Mouse (Mus musculus) ES-E14 (cell line): ENCODE measurements at regions not wholly inside any gene's neighbourhood (a gene's known extent, or its start where the extent isn't known, plus 50 kb on each side); places are given as distances from the start of the nearest gene placed in this dataset.

Experiments used
- MAFK ChIP-seq: IDR thresholded peaks from 2 replicates; pipeline ENCODE4 v1.6.1; 2014; ENCODE audit warnings: mild to moderate bottlenecking, low read depth, low read length, inconsistent platforms; ENCODE audit not compliant: insufficient read depth
- ZC3H11A ChIP-seq: IDR thresholded peaks from 2 replicates; pipeline ENCODE4 v1.6.1; 2012; ENCODE audit warnings: low read depth, mild to moderate bottlenecking, inconsistent platforms, low read length, borderline replicate concordance
- ZNF384 ChIP-seq: IDR thresholded peaks from 2 replicates; pipeline ENCODE4 v1.6.1; 2012; ENCODE audit warnings: low read depth, low read length, inconsistent platforms

GRCm38 (mm10) chr19:57548661-57549060 lies 62.2 kb upstream of the Atrnl1 start:
- TF ChIP-seq MAFK (no peak), ZNF384 (no peak), ZC3H11A (no peak)
